Mouse (Mus musculus) neural tube, embryonic 12.5 days (tissue): ENCODE results near the gene Slc44a4. TPM values are rescaled to one million over a fixed set of nuclear protein-coding genes. Genes with fewer than 3 reads are reported as not detected.

Source experiments
- ATAC-seq: fragments of 200-750 bp; cut with Nextera tagmentation; 2 replicates; pipeline ENCODE4 v1.8.0; 2017; ENCODE audit warnings: low read depth, mild to moderate bottlenecking, moderate TSS enrichment, moderate library complexity; ENCODE audit not compliant: low FRiP score
- H3K27ac ChIP-seq: fragments of 300-500 bp; sonication (generic); 2 replicates; pipeline ENCODE4 v1.5.1; 2016
- H3K27me3 ChIP-seq: fragments of 300-500 bp; sonication (generic); replicated peaks from 2 replicates; pipeline ENCODE4 v1.6.1; 2016; ENCODE audit warnings: mild to moderate bottlenecking
- H3K36me3 ChIP-seq: fragments of 300-500 bp; sonication (generic); 2 replicates; pipeline ENCODE4 v1.6.1; 2016; ENCODE audit warnings: mild to moderate bottlenecking
- H3K4me1 ChIP-seq: fragments of 300-500 bp; sonication (generic); 2 replicates; pipeline ENCODE4 v1.6.1; 2016
- H3K4me2 ChIP-seq: fragments of 300-500 bp; sonication (generic); replicated peaks from 2 replicates; pipeline ENCODE4 v1.6.1; 2016; ENCODE audit warnings: mild to moderate bottlenecking
- H3K4me3 ChIP-seq: fragments of 300-500 bp; sonication (generic); 2 replicates; pipeline ENCODE4 v1.5.1; 2016
- H3K9ac ChIP-seq: fragments of 300-500 bp; sonication (generic); 2 replicates; pipeline ENCODE4 v1.6.1; 2016; ENCODE audit warnings: mild to moderate bottlenecking
- H3K9me3 ChIP-seq: fragments of 300-500 bp; sonication (generic); 2 replicates; pipeline ENCODE4 v1.6.1; 2016; ENCODE audit warnings: mild to moderate bottlenecking
- WGBS: fragments of 180-500 bp; shearing (Covaris S2); methylation state at CpG from one replicate; pipeline ENCODE4 v1.1.7; 2016; 5-methylcytosine and 5-hydroxymethylcytosine counted together
- polyA plus RNA-seq: library from polyadenylated mRNA; unstranded; fragments of >200 nt; fragmentation: Nextera tagmentation; extraction: Ambion mirVana; gene quantifications from 2 replicates; pipeline ENCODE4 v1.2.1, GENCODE M21; 2016

The Slc44a4 gene
- polyA plus RNA-seq, 1 experiment from 2014 or later = not detected

DNA sequence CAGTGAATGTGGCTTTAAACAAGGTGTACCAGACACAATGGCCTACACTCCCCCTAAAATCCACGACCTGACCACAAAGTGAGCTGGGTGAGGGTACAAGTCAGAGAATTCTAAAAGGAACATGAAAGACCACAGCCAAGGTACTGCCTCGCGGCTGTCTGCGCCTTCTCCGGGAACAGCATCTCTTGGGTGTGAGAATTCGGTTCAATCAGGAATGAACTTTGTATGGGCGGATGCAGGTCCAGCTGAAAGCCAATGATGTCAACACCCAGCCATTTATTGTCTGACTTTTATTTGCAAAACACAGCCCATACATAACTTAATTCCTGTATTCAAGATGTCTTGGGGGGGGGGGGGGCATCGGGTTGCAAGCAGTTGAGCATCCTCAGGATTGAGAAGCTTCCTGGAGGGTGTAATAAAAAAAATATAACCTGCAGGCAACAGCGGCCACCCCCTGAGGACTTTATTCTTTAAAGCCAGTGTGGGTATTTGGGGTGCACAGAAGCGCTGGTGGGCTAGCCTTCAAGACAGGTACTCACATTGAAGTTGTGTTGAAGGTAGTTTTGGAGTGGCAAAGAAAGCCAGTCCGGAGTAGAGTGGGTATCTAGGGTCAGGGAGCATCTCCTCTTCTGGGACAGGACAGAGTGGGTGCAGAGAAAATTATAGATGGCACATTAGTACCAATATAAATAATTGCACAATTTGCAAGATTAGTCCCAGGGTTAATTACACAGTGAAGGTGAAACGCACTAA is 21.0 kb upstream of the Slc44a4 start:
- no peak for ATAC-seq
- Histone ChIP-seq H3K9ac (0 out of 2 replicates have a peak overlapping the region, but pooled peaks have one; percentile 95), H3K36me3 (peaks cover 8% of the 10 kb centered on the region; the same call in 1 of the 2 replicates), H3K4me3 (no peak overlapping the region), H3K9me3 (no peaks in the 10 kb centered on the region), H3K27ac (0 out of 2 replicates have a peak overlapping the region, but pooled peaks have one; percentile 1), H3K4me2 (peak overlapping the region; percentile 98), H3K27me3 (no peaks in the 10 kb centered on the region), H3K4me1 (peaks cover 37% of the 10 kb centered on the region)
- 65% methylated on average over 12 of the region's 12 CpGs for WGBS

- Histone ChIP-seq H3K9me3 (no peaks in the 10 kb centered on the region), H3K4me3 (peak overlapping the region; percentile 88), H3K4me2 (peak overlapping the region; percentile 98), H3K27ac (peak overlapping the region; percentile 84), H3K36me3 (peaks cover 8% of the 10 kb centered on the region; the same call in 1 of the 2 replicates), H3K4me1 (peaks cover 37% of the 10 kb centered on the region), H3K9ac (peak overlapping the region; percentile 95), H3K27me3 (no peaks in the 10 kb centered on the region)
- ATAC-seq = peak; percentile 85
- under 1% methylated on average over 42 of the region's 51 CpGs for WGBS
These were observed 20.1 kb upstream of the Slc44a4 start for GRCm38 (mm10) chr17:34894074-34894597.

DNA sequence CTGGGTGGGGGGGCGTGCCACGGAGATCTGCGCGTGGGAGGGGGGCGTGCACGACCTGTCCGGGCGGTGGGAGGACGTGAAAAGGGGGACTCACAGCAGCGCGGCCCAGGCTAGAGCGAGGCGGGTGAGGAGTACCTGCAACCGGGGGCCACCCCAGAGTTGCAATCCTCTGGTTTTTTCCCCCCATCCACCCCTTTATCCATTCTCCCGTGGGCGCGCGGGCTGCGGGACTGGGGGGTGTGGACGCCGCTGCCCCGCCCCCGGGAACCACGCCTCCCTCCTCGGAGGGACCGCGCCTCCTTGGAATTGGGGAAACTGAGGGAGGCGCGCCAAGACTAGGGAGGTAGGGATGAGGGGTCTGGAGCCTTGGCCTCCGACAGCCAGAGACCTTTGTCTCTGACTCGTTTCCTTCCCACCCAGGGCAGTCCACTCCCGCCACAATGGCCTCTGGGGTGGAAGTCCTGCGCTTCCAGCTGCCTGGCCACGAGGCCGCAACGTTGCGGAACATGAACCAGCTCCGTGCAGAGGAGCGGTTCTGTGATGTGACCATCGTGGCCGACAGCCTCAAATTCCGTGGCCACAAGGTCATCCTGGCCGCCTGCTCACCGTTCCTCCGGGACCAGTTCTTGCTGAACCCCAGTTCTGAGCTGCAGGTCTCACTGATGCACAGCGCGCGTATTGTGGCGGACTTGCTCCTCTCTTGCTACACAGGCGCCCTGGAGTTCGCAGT is 19.3 kb upstream of the Slc44a4 start:
- 6% methylated on average over 51 of the region's 51 CpGs for WGBS
- H3K9me3 ChIP-seq = no peaks in the 10 kb centered on the region
- ATAC-seq = peak; percentile 34; the same call in 1 of the 2 replicates

GRCm38 (mm10) chr17:34895724-34896123 is 18.5 kb upstream of the Slc44a4 start:
- Histone ChIP-seq H3K9me3 (no peaks in the 10 kb centered on the region), H3K4me1 (peaks cover 41% of the 10 kb centered on the region), H3K27ac (no peak overlapping the region), H3K9ac (peak overlapping the region; percentile 95), H3K27me3 (no peaks in the 10 kb centered on the region), H3K4me2 (peak overlapping the region; percentile 98), H3K36me3 (peaks cover 8% of the 10 kb centered on the region; the same call in 1 of the 2 replicates), H3K4me3 (peak overlapping the region; percentile 88)
- ATAC-seq = no peak
- 96% methylated on average over 15 of the region's 15 CpGs for WGBS

More for the DNA sequence above, 19.3 kb upstream of the Slc44a4 start:
- H3K36me3 ChIP-seq = peaks cover 8% of the 10 kb centered on the region; the same call in 1 of the 2 replicates
- H3K4me2 ChIP-seq = peak overlapping the region; percentile 98
- peak overlapping the region; percentile 84 for H3K27ac ChIP-seq
- H3K4me3 ChIP-seq = peak overlapping the region; percentile 88
- peak overlapping the region; percentile 95 for H3K9ac ChIP-seq
- H3K4me1 ChIP-seq = peaks cover 41% of the 10 kb centered on the region
- H3K27me3 ChIP-seq = no peaks in the 10 kb centered on the region

GRCm38 (mm10) chr17:34896366-34896765 is 17.9 kb upstream of the Slc44a4 start:
- Histone ChIP-seq H3K27ac (no peak overlapping the region), H3K9ac (no peak overlapping the region)
- 89% methylated on average over 17 of the region's 17 CpGs for WGBS

DNA sequence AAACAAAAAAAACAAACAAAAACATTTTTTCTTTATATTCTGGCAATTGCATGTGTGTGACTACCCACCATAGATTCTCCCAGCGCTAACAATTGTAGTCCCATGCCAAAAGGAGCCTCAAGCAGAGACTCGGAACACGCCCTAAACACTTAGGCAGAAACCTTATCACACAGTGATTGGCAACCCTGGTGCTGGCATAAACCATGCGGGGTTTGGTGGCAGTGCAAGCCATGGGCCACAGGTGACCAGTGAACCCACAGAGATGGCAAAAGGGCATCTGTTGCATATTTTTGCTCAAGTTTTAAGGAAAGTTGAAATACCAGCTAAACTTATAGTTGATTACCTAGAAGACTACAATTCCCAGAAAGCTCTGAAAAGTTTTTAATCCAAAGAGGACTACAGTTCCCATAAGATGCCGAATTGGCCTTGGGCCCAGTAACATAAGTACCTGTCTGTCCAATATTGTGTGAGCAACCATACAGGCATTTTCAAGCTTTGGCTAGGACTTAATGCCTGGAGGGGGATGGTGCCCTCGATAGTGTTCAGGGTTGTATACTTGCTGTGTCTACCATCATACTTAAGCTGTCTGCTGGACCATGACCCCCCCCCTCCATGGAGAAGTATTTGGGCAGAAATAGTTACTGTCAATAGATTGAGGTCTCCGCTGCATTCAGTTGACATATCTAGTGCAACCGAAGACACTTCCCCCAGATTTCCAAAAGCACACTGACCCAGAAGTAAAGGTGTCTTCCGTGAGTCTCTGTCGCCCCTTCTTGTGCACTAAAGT is 16.7 kb upstream of the Slc44a4 start:
- Histone ChIP-seq H3K27me3 (no peaks in the 10 kb centered on the region), H3K4me3 (peak overlapping the region; percentile 98), H3K4me1 (peaks cover 41% of the 10 kb centered on the region), H3K9ac (peak overlapping the region; percentile 89), H3K36me3 (peaks cover 17% of the 10 kb centered on the region), H3K27ac (peak overlapping the region; percentile 79; the same call in 1 of the 2 replicates), H3K4me2 (peak overlapping the region; percentile 98), H3K9me3 (no peaks in the 10 kb centered on the region)
- ATAC-seq = no peak
- WGBS = 22% methylated on average over 10 of the region's 10 CpGs

More at GRCm38 (mm10) chr17:34896366-34896765, 17.9 kb upstream of the Slc44a4 start:
- Histone ChIP-seq H3K9me3 (no peaks in the 10 kb centered on the region), H3K36me3 (peaks cover 12% of the 10 kb centered on the region), H3K4me2 (peak overlapping the region; percentile 98), H3K4me1 (peaks cover 41% of the 10 kb centered on the region), H3K4me3 (0 out of 2 replicates have a peak overlapping the region, but pooled peaks have one; percentile 5), H3K27me3 (no peaks in the 10 kb centered on the region)
- no peak for ATAC-seq

DNA sequence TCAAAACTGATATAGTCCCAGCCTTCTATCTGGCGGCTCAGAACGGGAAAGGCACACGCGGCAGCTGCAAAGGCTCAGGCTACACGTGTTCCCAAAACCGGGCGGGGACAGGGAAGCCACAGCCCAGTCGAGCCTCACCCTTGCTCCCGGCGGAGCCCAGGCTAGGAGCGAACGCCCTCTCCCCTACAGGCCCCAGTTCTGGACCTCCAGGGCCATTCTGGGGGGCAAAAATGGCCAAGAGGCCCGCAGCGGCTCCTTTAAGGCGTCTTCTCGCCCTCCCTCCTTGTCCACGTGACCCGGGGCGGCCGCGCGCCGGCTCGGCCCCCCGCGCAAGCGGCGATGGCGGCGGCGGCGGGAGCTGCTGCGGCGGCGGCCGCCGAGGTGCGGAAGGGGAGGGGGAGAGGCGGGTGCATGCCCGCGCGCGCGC is 16.1 kb upstream of the Slc44a4 start, which contains the start of the genes C2 and Ehmt2:
Gene C2 (minus strand): TSS at position 106 of the 427 bp plus-strand sequence.
Gene Ehmt2 (plus strand): TSS at position 310 of the 427 bp plus-strand sequence.
- 0 out of 2 replicates have a peak, but pooled peaks have one; percentile 11 for ATAC-seq
- H3K4me2 ChIP-seq = peak within 1 kb of the TSS; percentile 98
- 1% methylated on average over 41 of the region's 44 CpGs for WGBS
- peaks cover 23% of the 10 kb centered on the region for H3K36me3 ChIP-seq
- no peaks in the 10 kb centered on the region for H3K9me3 ChIP-seq
- peak within 1 kb of the TSS; percentile 89 for H3K9ac ChIP-seq
- no peaks in the 10 kb centered on the region for H3K27me3 ChIP-seq
- H3K27ac ChIP-seq = peak within 1 kb of the TSS; percentile 79
- peak within 1 kb of the TSS; percentile 98 for H3K4me3 ChIP-seq
- H3K4me1 ChIP-seq = peaks cover 41% of the 10 kb centered on the region

DNA sequence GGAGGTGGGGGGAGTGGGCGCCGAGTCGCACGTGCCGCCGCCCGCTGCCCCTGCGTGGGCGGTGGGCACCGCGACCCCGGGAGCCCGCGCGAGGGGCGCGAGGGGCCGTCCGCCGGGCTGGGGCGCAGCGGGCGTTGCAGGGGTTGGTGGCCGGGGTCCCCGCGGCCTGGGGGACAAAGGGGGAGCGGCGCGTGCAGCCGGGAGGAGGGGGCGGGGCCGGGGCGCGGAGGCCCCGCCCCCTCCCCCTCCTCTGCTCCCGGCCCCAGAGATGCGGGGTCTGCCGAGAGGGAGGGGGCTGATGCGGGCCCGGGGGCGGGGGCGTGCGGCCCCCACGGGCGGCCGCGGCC is 15.6 kb upstream of the Slc44a4 start:
- Histone ChIP-seq H3K9ac (peak overlapping the region; percentile 89), H3K27me3 (no peaks in the 10 kb centered on the region), H3K36me3 (peaks cover 28% of the 10 kb centered on the region), H3K4me3 (peak overlapping the region; percentile 98), H3K4me2 (peak overlapping the region; percentile 98), H3K27ac (peak overlapping the region; percentile 79), H3K4me1 (peaks cover 37% of the 10 kb centered on the region), H3K9me3 (no peaks in the 10 kb centered on the region)
- ATAC-seq = no peak; the same call in 1 of the 2 replicates
- WGBS = 0% methylated on average over 27 of the region's 47 CpGs

DNA sequence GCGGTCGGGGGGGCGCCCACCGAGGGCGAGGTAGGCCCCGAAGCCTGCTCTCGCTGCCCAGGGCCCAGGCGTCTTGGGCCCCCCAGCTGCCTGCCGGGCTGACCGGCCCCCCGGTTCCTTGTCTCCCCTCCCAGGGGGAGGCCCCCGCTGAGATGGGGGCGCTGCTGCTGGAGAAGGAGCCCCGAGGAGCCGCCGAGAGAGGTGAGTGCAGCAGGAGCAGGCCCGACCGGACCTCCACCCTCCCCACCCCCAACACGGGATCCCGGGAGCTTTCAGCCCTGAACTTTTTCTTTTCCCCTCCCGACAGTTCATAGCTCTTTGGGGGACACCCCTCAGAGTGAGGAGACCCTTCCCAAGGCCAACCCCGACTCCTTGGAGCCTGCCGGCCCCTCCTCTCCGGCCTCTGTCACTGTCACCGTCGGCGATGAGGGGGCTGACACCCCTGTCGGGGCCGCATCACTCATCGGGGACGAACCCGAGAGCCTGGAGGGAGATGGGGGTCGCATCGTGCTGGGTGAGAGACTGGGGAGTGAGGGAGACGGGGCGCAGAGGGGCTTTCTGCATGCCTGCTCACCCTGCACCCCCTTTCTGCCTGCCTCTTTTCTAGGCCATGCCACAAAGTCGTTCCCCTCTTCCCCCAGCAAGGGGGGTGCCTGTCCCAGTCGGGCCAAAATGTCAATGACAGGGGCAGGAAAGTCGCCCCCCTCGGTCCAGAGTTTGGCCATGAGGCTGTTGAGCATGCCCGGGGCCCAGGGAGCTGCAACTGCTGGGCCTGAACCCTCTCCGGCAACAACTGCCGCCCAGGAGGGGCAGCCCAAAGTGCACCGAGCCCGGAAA is 15.0 kb upstream of the Slc44a4 start:
- WGBS = 2% methylated on average over 40 of the region's 45 CpGs
- Histone ChIP-seq H3K36me3 (peaks cover 34% of the 10 kb centered on the region), H3K4me2 (peak overlapping the region; percentile 98), H3K9ac (peak overlapping the region; percentile 89), H3K27ac (peak overlapping the region; percentile 79), H3K4me1 (peaks cover 35% of the 10 kb centered on the region), H3K27me3 (no peaks in the 10 kb centered on the region), H3K4me3 (peak overlapping the region; percentile 98), H3K9me3 (no peaks in the 10 kb centered on the region)
- ATAC-seq = no peak; the same call in 1 of the 2 replicates

GRCm38 (mm10) chr17:34899890-34900243 is 14.4 kb upstream of the Slc44a4 start:
- peaks cover 40% of the 10 kb centered on the region for H3K36me3 ChIP-seq
- H3K9me3 ChIP-seq = no peaks in the 10 kb centered on the region
- H3K4me2 ChIP-seq = peak overlapping the region; percentile 98
- no peaks in the 10 kb centered on the region for H3K27me3 ChIP-seq
- no peak overlapping the region for H3K27ac ChIP-seq
- H3K4me3 ChIP-seq = peak overlapping the region; percentile 98
- H3K4me1 ChIP-seq = peaks cover 34% of the 10 kb centered on the region
- 2% methylated on average over 5 of the region's 5 CpGs for WGBS
- H3K9ac ChIP-seq = peak overlapping the region; percentile 89
- ATAC-seq = no peak
